Mouse (Mus musculus): ENCODE measurements around the gene Gm11444.

DNA sequence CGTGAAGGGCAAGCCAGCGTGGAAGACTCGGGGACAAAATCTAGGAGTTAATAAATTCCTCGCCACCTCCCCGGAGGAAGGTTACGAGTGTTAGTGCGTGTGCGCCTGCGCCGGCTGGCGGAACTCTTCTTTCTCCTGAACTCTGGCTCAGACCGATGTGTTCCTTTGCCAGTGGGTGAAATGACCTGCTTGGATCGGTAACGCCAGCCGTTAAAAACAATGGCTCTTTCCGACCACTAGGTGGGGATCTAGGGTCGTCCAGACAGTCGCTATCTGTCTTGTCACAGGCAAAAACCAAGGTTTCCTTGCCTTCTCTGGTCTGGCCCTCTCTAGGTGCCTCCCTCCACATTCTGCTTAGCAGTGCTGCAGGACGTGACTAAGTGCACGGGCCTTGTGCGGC lies 1.1 kb downstream of the Gm11444 start:
- peak; percentile 45 for TF ChIP-seq CTCF (IDR thresholded peaks at IDR 0.05; ENCODE audit: low read depth, low read length)
- TF ChIP-seq POLR2AphosphoS5 (IDR thresholded peaks at IDR 0.05; ENCODE audit: insufficient replicate concordance, low read depth, low read length): no peak
- no peak for TF ChIP-seq GATA1 (IDR thresholded peaks at IDR 0.05; ENCODE audit: borderline replicate concordance, low read length)
- TF ChIP-seq TAL1 (conservative IDR thresholded peaks at IDR 0.05; ENCODE audit: low read depth, low read length): no peak
- no peak for TF ChIP-seq GATA2 (IDR thresholded peaks at IDR 0.05; ENCODE audit: borderline replicate concordance, low read depth, low read length)
